Mouse (Mus musculus) ES-E14 (cell line): ENCODE results near the gene Hist1h2bn.

Source experiments
- HCFC1 ChIP-seq: IDR thresholded peaks from 2 replicates; pipeline ENCODE4 v1.6.1; 2012; ENCODE audit warnings: low read length, inconsistent platforms, borderline replicate concordance; ENCODE audit not compliant: insufficient read depth
- MAFK ChIP-seq: IDR thresholded peaks from 2 replicates; pipeline ENCODE4 v1.6.1; 2014; ENCODE audit warnings: mild to moderate bottlenecking, low read depth, low read length, inconsistent platforms; ENCODE audit not compliant: insufficient read depth
- ZNF384 ChIP-seq: IDR thresholded peaks from 2 replicates; pipeline ENCODE4 v1.6.1; 2012; ENCODE audit warnings: low read depth, low read length, inconsistent platforms

DNA sequence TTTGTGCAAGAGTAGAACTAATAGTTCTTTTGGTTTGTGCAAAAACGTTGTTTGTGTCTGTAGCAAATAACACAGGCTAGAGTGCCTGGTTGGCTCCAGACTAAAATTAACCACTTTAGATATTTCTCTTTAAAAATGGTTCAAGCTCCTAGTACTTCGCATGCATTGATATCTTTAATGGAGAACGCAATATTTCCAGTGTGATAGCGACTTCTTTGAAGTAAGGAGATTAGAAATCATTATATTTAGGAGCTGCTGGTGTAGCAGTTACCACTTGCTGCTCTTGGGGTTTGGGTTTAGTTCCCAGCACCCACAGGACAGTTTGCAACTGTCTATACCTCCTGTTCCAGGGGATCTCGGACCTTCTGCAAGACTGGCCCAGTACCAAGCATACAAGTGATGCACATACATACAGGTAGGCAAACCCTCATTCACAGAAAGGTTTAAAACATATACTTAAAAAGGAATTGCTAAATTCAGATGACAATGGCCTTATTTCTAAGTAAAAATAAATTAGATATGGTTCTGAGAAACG is 27.2 kb downstream of the Hist1h2bn start:
- no peak for TF ChIP-seq HCFC1
- TF ChIP-seq MAFK, result no peak
- no peak for TF ChIP-seq ZNF384
